ENCODE assay signal across 23 mouse cellular contexts in genomic region chrX:160206404-160206803, GRCm38 (mm10).
DNase-seq lines count a peak whose midpoint lies in the region; ATAC-seq and TF ChIP-seq lines count a peak whose summit lies in the region.
"Had no signal": no experiment of that assay in that cellular context is flagged by ENCODE, and none has a peak within 500 bp of the region (broad histone marks: within the 10 kb centered on the region; RNA-seq: fewer than 3 reads in every experiment).

No protein-coding gene starts in this region.

- no peak overlapping the region for H3K4me3 ChIP-seq in limb, embryonic 13.5 days
- H3K4me3 ChIP-seq in limb, embryonic 10.5 days, result no peak overlapping the region
- no peak overlapping the region for H3K4me3 ChIP-seq in limb, embryonic 14.5 days (replicated peaks; ENCODE audit: low read length)
- no peak overlapping the region for H3K4me3 ChIP-seq in limb, embryonic 15.5 days

- H3K9ac ChIP-seq in limb, embryonic 13.5 days, result no peak overlapping the region
- H3K9ac ChIP-seq in limb, embryonic 14.5 days (ENCODE audit: low read depth, low read length, severe bottlenecking), result no peak overlapping the region
- H3K9ac ChIP-seq in limb, embryonic 15.5 days, result no peak overlapping the region

- no peak for TF ChIP-seq POLR2A in limb, embryonic 14.5 days (IDR thresholded peaks at IDR 0.05; ENCODE audit: borderline replicate concordance, extremely low read depth, insufficient read depth, insufficient read length)

- H3K36me3 ChIP-seq in limb, embryonic 13.5 days, result no peaks in the 10 kb centered on the region
- no peaks in the 10 kb centered on the region for H3K36me3 ChIP-seq in limb, embryonic 10.5 days
- no peaks in the 10 kb centered on the region for H3K36me3 ChIP-seq in limb, embryonic 14.5 days (ENCODE audit: control insufficient read depth, insufficient read depth, low read length)
- H3K36me3 ChIP-seq in limb, embryonic 15.5 days, result no peaks in the 10 kb centered on the region
- H3K36me3 ChIP-seq: G1E had no signal

- no peak for DNase-seq in limb, embryonic 10.5 days (ENCODE audit: low spot score)
- DNase-seq in limb, embryonic 14.5 days (ENCODE audit: low spot score), result peak; percentile 4
- DNase-seq in MN1 (ENCODE audit: low spot score), result no peak
- no peak for DNase-seq in adrenal gland, adult (ENCODE audit: inconsistent age in 2 of 2, low spot score in 1 of 2)
- DNase-seq: adrenal gland, adult 2 months; adrenal gland, adult 8-10 months; adrenal gland, postnatal 10 days; adrenal gland, postnatal 14 days; adrenal gland, postnatal 25 days; adrenal gland, postnatal 36 days; B cell, adult 2 months; cerebellum, adult 11 months; cerebellum, adult 11-12 months; cerebellum, adult 18-20 months; cerebellum, adult 2 months; cerebellum, adult 8-10 months had no signal

- H3K4me2 ChIP-seq in limb, embryonic 13.5 days (replicated peaks), result no peak overlapping the region
- H3K4me2 ChIP-seq in limb, embryonic 14.5 days (replicated peaks; ENCODE audit: low read depth, low read length, severe bottlenecking), result no peak overlapping the region
- no peak overlapping the region for H3K4me2 ChIP-seq in limb, embryonic 15.5 days

- H3K27me3 ChIP-seq in limb, embryonic 13.5 days, result peaks cover 9% of the 10 kb centered on the region; the same call in 1 of the 2 replicates
- H3K27me3 ChIP-seq in limb, embryonic 10.5 days (ENCODE audit: low read depth, poor library complexity, severe bottlenecking), result peaks cover 75% of the 10 kb centered on the region
- H3K27me3 ChIP-seq in limb, embryonic 14.5 days (ENCODE audit: control insufficient read depth, insufficient read depth, low read length), result no peaks in the 10 kb centered on the region
- H3K27me3 ChIP-seq in limb, embryonic 15.5 days, result peaks cover 5% of the 10 kb centered on the region
- H3K27me3 ChIP-seq: CH12.LX had no signal

- no peak overlapping the region for H3K27ac ChIP-seq in limb, embryonic 13.5 days
- no peak overlapping the region for H3K27ac ChIP-seq in limb, embryonic 10.5 days
- H3K27ac ChIP-seq in limb, embryonic 14.5 days (replicated peaks; ENCODE audit: low read depth, low read length), result no peak overlapping the region
- no peak overlapping the region for H3K27ac ChIP-seq in limb, embryonic 15.5 days

- ATAC-seq in limb, embryonic 13.5 days (ENCODE audit: low FRiP score, low read depth), result 0 out of 2 replicates have a peak, but pooled peaks have one; percentile 67
- ATAC-seq in limb, embryonic 14.5 days (ENCODE audit: low FRiP score, low read depth), result 0 out of 2 replicates have a peak, but pooled peaks have one; percentile 30
- peak; percentile 78 for ATAC-seq in limb, embryonic 15.5 days (ENCODE audit: insufficient number of reproducible peaks, low FRiP score, low TSS enrichment, low read depth)
- ATAC-seq: activated CD4-positive, CD25-positive, alpha-beta regulatory T cell, adult 4 months; CD4-positive, CD25-positive, alpha-beta regulatory T cell, adult 4 months; Patski had no signal

- WGBS in limb, embryonic 13.5 days, result 76% methylated on average over 3 of the region's 3 CpGs
- WGBS in limb, embryonic 10.5 days, result 93% methylated on average over 3 of the region's 3 CpGs
- 70% methylated on average over 3 of the region's 3 CpGs for WGBS in limb, embryonic 14.5 days
- 60% methylated on average over 3 of the region's 3 CpGs for WGBS in limb, embryonic 15.5 days

- no peaks in the 10 kb centered on the region for H3K9me3 ChIP-seq in limb, embryonic 13.5 days
- no peaks in the 10 kb centered on the region for H3K9me3 ChIP-seq in limb, embryonic 10.5 days (replicated peaks)
- H3K9me3 ChIP-seq in limb, embryonic 14.5 days (ENCODE audit: control insufficient read depth, low read length), result no peaks in the 10 kb centered on the region
- H3K9me3 ChIP-seq in limb, embryonic 15.5 days, result no peaks in the 10 kb centered on the region
- H3K9me3 ChIP-seq: G1E had no signal

- H3K4me1 ChIP-seq in limb, embryonic 13.5 days, result no peaks in the 10 kb centered on the region
- no peaks in the 10 kb centered on the region for H3K4me1 ChIP-seq in limb, embryonic 10.5 days
- no peaks in the 10 kb centered on the region for H3K4me1 ChIP-seq in limb, embryonic 14.5 days (ENCODE audit: control insufficient read depth, insufficient read depth, low read length)
- no peaks in the 10 kb centered on the region for H3K4me1 ChIP-seq in limb, embryonic 15.5 days
